Mouse (Mus musculus): ENCODE measurements at regions not wholly inside any gene's neighbourhood (a gene's known extent, or its start where the extent isn't known, plus 50 kb on each side); places are given as distances from the start of the nearest gene placed in this dataset.
"Not testable (repeated sequence)": the region's sequence is repeated elsewhere in the genome, so short reads cannot be mapped to it uniquely, and the experiment has no call there.

DNA sequence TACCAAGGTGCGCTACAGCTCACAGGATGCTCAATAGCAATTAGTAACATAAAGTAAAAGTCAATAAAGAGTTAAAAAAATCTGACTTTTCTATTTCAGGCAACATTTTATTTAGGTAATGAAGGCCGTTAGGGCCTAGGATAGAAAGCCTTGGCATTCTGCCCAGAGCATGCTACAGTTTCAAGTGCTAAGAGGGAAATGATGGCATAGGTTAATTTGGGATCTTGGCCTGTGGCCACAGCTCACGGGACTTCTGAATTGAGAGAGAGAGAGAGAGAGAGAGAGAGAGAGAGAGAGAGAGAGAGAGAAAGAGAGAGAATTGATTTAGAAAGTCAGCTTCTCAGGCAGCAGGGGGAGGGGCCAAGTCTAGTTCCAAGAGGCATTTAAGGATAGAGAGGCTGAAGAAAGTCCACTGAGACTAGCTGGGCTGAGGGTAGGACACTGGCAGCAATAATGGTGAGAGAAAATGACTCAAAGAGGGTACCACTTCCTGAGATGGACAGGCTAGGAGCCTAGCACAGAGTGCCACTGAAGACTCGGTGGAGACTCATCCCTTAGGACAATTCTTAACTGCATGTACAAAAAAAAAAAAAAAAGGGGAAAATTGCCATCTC lies 52.6 kb upstream of the Klf14 start:
- no peak for DNase-seq (ENCODE audit: low spot score in 2 of 2)

DNA sequence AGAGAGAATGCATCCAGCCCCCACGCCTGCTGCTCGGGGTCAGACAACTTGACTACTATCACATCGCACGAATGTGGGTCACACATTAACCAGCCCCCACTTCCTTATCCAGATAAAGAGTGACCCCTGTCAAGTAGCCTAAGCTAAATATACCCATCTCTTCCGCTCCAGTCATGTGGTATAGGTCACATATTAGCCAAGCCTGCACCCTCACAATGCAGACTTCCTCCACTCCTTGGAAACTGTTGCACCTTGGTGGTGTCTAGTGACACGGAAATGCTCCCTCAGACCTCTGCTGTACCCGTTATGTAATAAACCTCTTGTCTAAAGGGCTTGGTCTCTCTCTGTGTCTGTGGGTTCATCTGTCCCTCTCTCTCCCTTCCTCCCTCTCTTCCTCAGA lies 57.7 kb upstream of the Klf14 start:
- no peak for DNase-seq (ENCODE audit: low spot score in 2 of 2)

DNA sequence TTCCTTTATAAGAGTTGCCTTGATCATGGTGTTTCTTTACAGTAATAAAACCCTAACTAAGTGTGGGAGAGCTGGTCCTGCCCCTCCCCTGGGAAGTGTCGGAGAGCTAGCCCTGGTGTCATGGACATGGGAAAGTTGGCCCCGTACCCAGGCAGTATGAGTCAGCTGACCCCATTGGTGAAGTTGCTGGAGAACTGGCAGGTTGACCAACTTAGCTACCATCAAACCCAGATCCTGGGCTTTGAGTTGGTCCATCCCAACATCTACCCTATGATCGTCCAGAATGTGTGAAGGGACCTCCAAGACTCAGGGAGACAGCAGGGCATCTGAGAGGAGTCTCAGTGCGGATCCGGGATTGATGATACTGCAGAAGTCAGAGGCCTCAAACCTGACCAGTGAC lies 62.9 kb upstream of the Klf14 start:
- no peak for DNase-seq (ENCODE audit: low spot score in 2 of 2)

DNA sequence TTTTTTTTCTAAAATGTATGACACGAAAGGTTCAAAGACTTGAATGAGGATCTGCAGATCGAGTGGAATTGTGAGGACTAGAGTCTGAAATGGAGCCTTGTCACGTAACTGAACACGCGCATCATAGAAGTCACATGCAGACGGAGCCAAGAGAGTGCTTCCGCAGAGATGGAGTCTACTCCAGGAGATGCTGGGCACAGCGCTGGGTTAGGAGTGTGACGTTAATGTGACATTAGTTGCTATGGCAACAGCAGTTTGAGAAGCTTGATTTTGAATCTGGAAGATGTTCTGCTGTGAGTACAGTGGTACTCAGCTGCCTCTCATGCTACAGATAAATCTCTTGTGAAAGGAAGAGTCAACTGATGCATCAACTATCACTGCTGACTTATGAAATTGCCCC lies 70.9 kb upstream of the Klf14 start:
- DNase-seq (ENCODE audit: low spot score in 2 of 2): no peak

DNA sequence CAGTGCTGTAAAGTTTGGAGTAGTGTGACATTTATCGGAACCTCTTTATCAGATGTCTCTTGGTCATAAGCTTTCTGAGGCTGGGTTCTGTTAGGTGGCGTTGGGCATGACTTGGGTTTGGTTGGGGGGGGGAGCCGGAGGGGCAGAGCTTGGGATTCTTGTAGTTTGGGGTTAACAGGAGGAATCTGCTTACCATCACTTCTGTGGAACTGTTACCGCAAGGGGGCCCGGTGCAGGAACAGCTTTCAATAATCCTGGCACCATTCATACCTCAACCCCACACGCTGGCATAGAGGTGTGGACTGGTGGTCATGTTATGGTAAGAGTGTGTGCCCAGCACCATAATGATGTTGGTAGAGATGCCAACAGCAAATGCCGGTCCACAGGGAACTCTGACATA lies 72.1 kb upstream of the Klf14 start:
- DNase-seq (ENCODE audit: low spot score in 2 of 2): no peak

DNA sequence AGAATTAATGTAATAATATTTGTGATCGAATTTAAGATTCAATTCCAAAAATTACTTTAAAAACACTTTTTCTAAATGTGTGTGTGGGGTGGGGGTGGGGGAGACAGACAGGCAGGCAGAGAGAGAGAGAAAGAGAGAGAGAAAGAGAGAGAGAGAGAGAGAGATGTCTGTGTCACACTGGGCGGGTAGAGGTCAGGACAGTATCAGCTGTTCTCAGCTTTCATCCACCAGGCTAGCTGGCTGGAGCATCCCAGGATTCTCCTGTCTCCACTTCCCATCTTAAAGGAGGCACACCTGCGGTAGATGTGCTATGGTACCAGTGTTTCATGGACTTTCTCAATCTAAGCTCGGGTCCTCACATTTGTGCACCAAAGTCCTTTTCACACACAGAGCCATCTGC lies 73.3 kb upstream of the Klf14 start:
- no peak for DNase-seq (ENCODE audit: low spot score in 2 of 2)

DNA sequence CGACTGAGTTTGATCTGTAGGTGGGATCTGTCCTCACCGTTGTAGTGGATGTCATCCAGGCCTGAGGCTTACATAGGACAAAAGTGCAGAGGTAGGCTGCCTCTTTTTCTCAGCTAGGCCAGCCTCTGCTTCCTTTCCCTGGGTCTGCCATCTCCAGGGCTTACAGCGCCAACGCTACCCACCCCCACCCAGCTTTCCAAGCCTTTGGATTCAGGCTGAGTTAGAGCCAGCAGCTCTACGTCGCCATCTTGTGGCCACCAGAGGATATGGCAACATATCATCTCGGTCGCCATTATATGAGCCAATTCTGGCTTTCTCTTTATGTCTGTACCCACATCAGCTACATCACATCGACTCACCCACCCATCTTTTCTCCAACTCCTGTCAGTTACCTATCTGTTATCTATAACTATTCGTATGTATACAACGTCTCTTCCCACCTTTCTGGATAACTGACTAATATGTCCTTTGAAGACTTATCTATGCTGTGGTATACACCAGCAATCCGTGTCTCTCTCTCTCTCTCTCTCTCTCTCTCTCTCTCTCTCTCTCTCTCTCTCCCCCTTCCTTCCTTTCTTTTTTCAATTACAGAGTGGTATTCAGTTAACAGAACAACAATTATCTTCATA lies 74.2 kb upstream of the Klf14 start:
- DNase-seq (ENCODE audit: low spot score in 2 of 2): peak in 1 of 2 experiments; percentile 16

DNA sequence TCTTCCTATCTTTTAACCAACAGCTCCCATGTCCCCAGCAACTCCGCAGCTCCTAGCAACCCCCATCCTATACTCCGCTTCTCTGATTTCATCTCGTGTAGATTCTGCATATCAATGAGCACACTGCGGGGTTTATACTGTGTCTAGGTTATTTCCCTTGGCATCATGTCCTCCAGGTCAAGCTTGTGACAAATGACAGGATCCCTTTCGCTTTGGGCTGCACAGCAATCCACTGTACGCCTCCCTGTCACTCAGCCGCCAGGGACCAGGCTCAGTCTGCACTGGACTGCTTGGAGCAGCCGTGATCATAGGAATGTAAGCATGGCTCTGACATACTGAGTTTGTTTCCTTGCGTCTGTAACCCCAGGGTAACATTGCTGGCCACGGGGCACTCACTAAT lies 75.9 kb upstream of the Klf14 start:
- no peak for DNase-seq (ENCODE audit: low spot score in 2 of 2)

DNA sequence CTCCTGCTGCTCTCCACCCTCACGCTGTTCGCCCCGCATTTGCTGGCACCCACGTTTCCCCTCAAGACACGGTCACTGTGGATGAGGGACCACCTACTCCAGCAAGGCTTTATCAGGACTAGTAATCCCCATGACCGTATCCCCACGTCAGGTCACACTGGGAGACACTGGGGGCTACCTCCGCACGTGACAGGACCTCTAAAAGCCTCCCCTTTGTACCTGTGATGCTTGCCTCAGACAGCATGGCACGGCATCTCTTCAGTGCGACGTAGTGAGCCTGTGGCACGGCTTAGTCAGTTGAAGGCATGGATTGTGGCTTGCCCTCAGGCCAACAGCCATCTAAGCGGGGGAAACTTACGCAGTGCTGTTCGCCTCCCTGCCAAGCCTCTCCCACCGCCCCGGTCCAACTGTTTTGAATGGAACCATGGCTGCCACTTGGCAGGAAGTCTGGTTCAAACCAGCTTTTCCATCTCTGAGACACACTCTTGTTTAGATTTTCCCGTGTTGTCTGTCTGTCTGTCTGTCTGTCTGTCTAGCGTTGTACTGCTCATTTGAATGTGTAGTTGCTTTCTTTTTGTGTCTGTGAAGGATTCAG lies 79.0 kb upstream of the Klf14 start:
- no peak for DNase-seq (ENCODE audit: low spot score in 2 of 2)

DNA sequence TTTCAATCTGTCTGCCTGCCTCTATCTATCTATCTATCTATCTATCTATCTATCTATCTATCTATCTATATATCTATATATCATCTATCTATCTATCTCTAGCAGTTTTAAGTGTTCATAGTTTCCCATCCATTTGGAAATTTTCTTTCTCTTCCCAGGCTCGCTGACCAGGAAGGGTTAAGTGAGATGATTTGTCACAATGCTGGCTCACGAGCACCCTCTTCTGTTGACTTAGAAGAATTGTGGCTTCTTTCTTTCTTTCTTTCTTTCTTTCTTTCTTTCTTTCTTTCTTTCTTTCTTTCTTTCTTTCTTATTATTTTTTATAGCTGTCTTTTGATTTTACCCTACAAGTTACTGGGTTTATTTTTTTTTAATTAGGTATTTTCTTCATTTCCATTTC lies 79.6 kb upstream of the Klf14 start:
- not testable (repeated sequence) for DNase-seq (ENCODE audit: low spot score in 2 of 2)

DNA sequence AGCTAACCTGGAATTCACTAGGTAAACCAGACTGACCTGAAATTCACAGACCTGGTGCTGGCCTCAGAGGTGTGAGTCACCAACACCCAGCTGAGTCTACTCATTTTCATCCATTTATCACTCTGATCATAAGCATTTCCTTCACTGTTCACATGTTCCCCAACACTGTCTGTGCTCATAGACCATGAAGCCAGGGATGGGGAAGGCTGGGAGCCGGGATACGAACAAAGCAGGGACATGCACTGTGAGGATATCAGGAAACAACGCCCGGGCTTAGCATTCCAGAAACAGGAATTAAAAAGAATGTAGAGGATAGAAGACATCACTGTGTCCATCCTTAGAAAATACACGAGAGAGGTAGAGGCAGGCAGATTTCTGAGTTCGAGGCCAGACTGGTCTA lies 80.6 kb upstream of the Klf14 start:
- DNase-seq (ENCODE audit: low spot score in 2 of 2): no peak

DNA sequence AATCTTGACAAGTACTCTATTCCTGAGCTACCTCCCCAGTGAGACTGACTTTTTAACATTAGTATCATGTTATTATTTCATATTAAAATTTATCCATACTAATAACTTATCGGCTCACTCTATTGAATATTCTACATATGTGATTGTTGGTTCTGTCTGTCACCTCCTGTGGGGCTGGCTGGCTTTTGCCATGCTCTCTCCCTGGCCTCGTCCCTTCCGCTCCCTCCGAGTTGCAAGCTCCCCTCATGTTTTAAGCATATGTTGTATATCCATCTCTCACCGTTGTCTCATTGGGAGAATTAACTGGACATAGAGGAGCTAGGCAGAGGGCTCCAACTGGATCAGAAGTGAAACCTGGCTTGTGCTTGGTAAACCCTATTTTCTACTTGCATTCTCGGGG lies 81.9 kb upstream of the Klf14 start:
- DNase-seq (ENCODE audit: low spot score in 2 of 2): no peak

DNA sequence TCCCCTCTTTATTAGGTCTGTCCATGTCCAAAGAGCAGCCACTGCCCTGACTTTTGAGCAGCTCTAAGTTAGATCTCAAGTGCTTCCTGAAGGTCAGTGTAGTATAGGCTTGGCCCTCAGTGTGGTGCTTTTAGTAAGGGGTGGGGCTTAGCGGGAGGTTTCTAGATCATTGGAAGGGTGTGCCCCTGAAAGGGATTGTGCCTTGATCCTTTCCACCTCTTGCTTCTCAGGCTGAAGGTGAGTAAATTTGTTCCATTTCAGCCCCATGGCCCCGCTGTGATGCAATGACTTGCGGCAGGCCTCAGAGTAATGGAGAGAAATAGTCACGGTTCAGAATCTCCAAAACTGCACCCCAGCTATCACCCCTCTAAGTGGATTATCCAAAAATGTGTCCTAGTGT lies 84.5 kb upstream of the Klf14 start:
- no peak for DNase-seq (ENCODE audit: low spot score in 2 of 2)

DNA sequence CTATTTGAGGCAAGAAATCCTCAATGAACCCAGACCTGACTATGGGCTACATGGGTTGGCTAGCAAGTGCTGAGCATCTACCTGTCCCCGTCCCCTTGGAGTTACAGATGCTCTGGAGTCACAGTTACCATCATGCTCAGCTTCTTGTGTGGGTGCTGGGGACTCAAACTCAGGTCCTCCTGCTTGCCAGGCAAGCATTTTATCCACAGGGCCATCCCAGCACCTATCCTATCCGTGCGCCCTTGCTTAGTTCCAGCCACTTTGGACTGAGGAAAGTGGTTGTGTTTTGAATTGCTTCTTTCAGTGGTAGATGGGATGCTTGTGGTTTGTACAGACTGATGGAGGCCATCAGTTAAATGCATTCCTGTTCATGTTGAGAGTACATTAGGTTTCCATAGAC lies 85.0 kb upstream of the Klf14 start:
- no peak for DNase-seq (ENCODE audit: low spot score in 2 of 2)

DNA sequence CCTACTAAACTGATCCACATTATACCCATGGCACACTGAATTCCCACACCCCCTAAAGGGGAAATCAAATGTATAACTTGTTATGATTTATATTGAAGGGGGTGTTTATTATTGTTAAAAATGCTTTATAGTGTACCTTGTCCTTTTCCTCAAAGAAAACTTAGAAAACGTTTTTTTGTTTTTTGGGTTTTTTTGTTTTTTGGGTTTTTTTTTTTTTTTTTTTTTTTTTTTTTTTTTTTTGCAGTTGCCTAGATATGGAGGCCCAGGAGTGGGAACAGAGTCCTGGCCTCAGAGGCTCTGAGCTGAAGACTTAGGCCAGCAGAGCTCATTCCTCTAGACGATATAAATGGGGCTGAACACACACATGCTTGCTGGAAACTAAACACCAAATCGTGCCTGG lies 87.3 kb upstream of the Klf14 start:
- no peak for DNase-seq (ENCODE audit: low spot score in 2 of 2)

DNA sequence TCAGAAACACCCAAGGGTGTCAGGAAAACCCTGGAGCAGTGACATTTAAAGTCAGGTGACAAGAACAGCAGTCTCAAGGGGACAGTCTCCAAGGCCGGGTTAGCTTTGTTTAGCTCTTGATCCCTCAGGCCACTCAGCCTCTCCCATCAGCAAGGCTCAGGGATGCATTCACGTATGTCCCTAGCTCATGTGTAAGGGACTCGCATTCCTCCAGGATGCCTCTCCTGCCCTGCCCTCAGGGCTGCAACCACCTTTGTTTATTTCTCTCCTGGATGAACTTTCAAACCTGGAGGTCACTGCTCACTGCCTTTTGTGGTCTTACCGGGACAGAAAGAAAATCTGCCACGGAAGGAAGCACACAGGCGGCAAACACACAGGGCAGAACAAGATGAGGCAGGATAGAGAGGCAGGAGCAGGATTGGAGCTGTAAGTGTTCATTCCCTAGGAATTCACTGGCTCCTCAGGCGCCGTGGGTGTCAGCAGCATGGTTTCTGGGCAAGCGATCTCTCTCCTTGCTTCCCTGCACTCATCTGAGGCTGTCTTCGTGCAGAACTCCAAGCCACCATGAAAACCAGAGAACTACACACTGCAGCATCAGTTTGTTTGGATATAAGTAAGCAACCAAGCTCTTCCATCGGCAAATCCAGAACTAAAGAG lies 90.2 kb upstream of the Klf14 start:
- no peak for DNase-seq (ENCODE audit: low spot score in 2 of 2)

DNA sequence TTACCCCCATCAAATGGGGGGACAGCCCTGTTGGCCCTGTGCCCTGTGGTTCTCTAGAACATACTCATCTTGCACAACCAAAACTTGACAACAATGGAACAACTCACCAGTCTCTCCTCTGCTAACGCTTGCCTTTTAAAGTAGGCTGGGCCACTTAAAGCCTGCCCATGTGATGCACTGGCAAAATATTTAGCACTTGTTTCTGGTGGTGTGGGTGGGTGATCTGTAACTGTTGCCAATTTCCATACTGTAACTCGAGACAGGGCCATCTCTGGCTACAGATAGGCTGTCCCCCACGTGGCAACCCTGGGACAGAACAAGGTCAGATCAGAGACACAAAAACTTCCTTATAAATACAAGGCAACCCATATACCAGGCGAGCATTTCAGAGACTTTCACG lies 92.0 kb upstream of the Klf14 start:
- no peak for DNase-seq (ENCODE audit: low spot score in 2 of 2)

DNA sequence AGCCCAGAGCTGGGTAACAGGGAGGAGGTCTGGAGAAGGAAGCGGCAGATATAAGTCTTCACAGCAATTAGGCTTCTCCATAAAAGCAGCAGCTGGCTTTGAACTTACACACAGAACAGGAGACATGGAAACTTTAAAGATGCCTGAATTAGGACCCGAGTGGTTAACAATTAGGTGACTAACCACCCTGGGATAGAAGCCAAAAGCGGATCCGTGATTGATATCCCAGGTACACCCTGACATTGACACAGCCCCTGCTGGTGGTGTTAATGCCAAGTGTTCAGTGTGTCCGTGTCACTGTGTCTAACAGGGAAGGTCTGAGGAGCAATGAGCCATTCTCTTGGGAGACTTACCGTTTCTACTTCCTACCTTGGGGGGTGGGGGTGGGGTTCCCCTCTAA lies 92.9 kb upstream of the Klf14 start:
- no peak for DNase-seq (ENCODE audit: low spot score in 2 of 2)

DNA sequence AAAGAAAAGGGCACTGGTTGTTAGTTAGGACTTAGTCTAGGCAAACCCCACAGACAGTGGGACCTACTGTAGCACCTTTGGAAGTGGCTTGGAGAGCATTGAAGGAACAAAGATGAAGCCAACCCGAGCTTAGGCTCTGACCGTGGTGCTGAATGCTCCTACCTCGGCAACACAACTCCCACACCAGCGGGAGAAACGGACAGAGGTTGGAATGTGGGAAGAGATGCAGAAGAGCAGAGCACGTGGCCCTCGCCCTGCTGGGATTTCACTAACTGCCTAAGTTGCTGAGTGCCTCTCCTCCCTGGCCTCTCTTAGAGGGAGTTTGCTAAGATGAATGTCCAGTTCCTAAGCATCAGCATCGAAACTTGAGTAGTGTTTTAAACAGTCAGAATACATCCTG lies 94.1 kb upstream of the Klf14 start:
- DNase-seq (ENCODE audit: low spot score in 2 of 2): no peak

DNA sequence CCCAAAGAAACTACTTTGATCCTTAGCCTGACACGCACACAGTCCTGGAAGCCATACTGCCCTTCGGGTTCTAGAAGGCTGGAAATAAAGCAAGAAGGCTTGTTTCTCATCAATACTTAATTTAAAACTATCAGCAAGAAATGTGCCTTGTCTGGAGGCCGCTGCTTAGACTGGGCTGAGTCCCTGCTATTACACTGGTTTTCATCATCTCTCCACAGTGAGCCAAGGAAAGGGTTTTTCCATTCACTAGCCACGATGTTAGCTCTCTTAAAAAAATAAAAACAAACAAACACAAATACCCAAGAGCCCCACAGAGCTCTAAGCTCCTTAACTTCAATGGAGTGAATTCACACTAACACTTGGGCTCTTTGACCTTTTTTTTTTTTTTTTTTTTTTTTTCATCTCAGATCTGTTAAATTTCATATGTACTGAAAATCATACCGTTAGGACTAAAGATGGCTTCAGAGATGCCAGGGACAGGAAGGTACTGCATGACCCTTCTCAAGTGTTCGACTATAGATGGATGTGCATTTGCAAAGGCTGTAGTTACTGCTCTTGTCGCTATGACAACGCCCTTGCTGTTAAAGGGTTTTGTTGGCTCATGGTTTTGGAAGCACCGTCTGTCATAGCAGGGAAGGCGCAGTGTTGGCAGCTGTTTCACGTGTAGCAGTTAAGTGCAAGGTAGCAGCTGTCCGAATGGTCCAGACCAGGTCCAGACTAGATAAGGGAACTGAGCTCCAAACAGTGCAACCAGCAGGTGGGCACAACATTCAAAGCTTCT lies 98.1 kb upstream of the Klf14 start:
- DNase-seq (ENCODE audit: low spot score in 2 of 2): no peak

DNA sequence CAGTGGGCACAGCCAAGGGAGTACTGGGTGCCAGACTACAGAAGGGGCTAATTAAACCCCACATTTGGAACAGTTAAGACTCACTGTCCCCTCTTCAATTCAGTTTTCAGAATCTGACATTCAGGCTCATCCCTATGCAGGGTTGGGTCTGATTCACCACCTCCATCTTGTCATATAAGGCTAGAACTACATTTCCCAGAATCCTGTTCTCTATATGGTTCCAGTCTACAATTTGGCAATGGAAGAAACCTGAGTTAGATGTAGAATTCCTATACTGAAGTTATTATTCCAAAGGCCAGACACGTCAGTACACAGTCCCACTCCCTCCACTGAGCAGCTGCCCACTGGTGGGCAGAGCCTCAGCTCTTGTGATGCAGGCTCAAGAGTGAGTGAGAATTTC lies 99.4 kb upstream of the Klf14 start:
- no peak for DNase-seq (ENCODE audit: low spot score in 2 of 2)

DNA sequence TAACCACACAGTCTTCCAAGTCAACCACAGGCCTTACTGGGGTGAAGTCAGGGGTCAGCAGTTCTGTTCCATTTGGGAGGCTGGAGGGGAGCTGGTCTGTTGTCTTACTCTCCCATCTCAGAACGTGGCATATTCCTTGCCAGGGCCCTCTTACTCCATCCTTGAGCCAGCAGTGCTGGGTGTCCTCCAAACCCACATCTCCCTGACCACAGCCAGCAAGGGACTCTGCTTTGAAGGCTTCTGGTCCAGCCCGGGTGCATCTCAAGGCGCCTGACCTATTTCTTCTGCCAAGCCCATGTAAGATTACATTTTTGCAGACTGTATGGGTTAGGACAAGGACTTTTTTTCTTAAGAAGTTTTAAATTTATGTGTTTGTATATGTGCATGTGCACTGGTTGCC lies 100.1 kb upstream of the Klf14 start:
- DNase-seq (ENCODE audit: low spot score in 2 of 2): no peak

DNA sequence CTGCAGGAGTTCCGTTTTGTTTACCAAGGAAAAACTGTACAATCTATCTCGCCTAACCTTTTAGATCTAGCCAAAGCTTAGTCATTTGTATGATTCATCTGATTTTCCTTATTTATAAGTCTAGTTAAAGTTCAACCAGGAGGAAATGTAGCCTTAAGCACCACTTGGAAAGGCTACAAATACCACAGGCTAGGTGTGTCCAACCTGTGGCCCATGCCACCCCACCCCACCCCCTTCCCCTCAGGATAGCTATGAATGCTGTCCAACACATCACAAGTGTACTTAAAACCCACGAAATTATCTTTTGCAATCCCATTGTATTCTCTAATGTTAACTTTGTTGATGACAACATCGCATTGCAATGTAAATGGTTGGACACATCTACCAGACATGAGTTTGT lies 102.9 kb upstream of the Klf14 start:
- no peak for DNase-seq (ENCODE audit: low spot score in 2 of 2)

All from spleen, postnatal 14 days (tissue).